Mouse (Mus musculus) liver, adult 2 months (tissue): Measurements from ENCODE around the gene Fbln7. TPM values are rescaled to one million over a fixed set of nuclear protein-coding genes. Genes with fewer than 3 reads are reported as not detected.
A peak's percentile ranks its signal among the peaks of the same experiment; 100 is the strongest.

Source experiments
- DNase-seq: peaks from one replicate; pipeline ENCODE4 v3.0.0-alpha.2; 2011; ENCODE audit warnings: low read depth, low spot score; ENCODE audit errors: extremely low read depth
- H3K27ac ChIP-seq: fragments of 200-500 bp; replicated peaks from 2 replicates; pipeline ENCODE4 v1.5.1; 2012; ENCODE audit warnings: low read depth, mild to moderate bottlenecking, control low read depth, inconsistent platforms, low read length; ENCODE audit not compliant: insufficient read depth
- H3K27me3 ChIP-seq: fragments of 200-500 bp; 2 replicates; pipeline ENCODE4 v1.6.1; 2012; ENCODE audit warnings: mild to moderate bottlenecking, moderate library complexity, low read length, inconsistent platforms; ENCODE audit not compliant: control insufficient read depth, insufficient read depth
- H3K36me3 ChIP-seq: fragments of 200-500 bp; 2 replicates; pipeline ENCODE4 v1.6.1; 2012; ENCODE audit warnings: low read length, inconsistent platforms; ENCODE audit not compliant: control insufficient read depth, insufficient read depth
- H3K4me1 ChIP-seq: fragments of 200-500 bp; 2 replicates; pipeline ENCODE4 v1.6.1; 2011; ENCODE audit warnings: low read length; ENCODE audit not compliant: control insufficient read depth, insufficient read depth
- H3K4me3 ChIP-seq: fragments of 200-500 bp; 2 replicates; pipeline ENCODE4 v1.5.1; 2011; ENCODE audit warnings: low read depth, mild to moderate bottlenecking, control low read depth, low read length, moderate library complexity; ENCODE audit not compliant: insufficient read depth
- H3K79me2 ChIP-seq: fragments of 200-500 bp; 2 replicates; pipeline ENCODE4 v1.6.1; 2012; ENCODE audit warnings: inconsistent platforms, mild to moderate bottlenecking, low read length, moderate library complexity; ENCODE audit not compliant: control insufficient read depth, insufficient read depth
- H3K9ac ChIP-seq: fragments of 200-500 bp; 2 replicates; pipeline ENCODE4 v1.6.1; 2012; ENCODE audit warnings: low read depth, mild to moderate bottlenecking, control low read depth, inconsistent platforms, low read length
- CTCF ChIP-seq: fragments of 200-500 bp; IDR thresholded peaks from 2 replicates; pipeline ENCODE4 v1.5.1; 2011; ENCODE audit warnings: low read depth, low read length, control low read depth
- POLR2A ChIP-seq: fragments of 200-500 bp; IDR thresholded peaks from 2 replicates; pipeline ENCODE4 v1.6.1; 2011; ENCODE audit warnings: low read length, control low read depth; ENCODE audit not compliant: insufficient read depth; ENCODE audit errors: extremely low read depth
- WGBS: fragments of 180-500 bp; shearing (Covaris S2); methylation state at CpG from one replicate; pipeline ENCODE4 v1.1.7; 2018; 5-methylcytosine and 5-hydroxymethylcytosine counted together
- polyA plus RNA-seq: library from polyadenylated mRNA; depleted of rRNA; stranded (reverse); fragments of >200 nt; gene quantifications from 2 replicates; pipeline ENCODE4 v1.2.3, GENCODE M21; 2012
- total RNA-seq: library from RNA; depleted of rRNA; stranded (reverse); fragments of >200 nt; gene quantifications from 2 replicates; pipeline ENCODE4 v1.2.3, GENCODE M21; 2014

Fbln7 gene
- total and polyA plus RNA-seq, 2 experiments: 0.22 to 0.28 TPM

- Histone ChIP-seq H3K27me3 (no peaks in the 10 kb centered on the region), H3K9ac (no peak overlapping the region), H3K4me1 (no peaks in the 10 kb centered on the region), H3K4me3 (no peak overlapping the region), H3K27ac (no peak overlapping the region), H3K79me2 (no peaks in the 10 kb centered on the region), H3K36me3 (no peaks in the 10 kb centered on the region)
- no peak for DNase-seq
- TF ChIP-seq POLR2A (no peak), CTCF (no peak)
- 95% methylated on average over 4 of the region's 4 CpGs for WGBS
Measured at GRCm38 (mm10) chr2:128890661-128891335, 28.0 kb downstream of the Fbln7 start.

GRCm38 (mm10) chr2:128892180-128892721 is 29.5 kb downstream of the Fbln7 start:
- H3K27me3 ChIP-seq: no peaks in the 10 kb centered on the region
- no peak overlapping the region for H3K9ac ChIP-seq
- DNase-seq: no peak
- H3K36me3 ChIP-seq: no peaks in the 10 kb centered on the region
- no peak for TF ChIP-seq POLR2A
- no peak for TF ChIP-seq CTCF
- no peaks in the 10 kb centered on the region for H3K79me2 ChIP-seq
- no peaks in the 10 kb centered on the region for H3K4me1 ChIP-seq
- WGBS: 7% methylated on average over 34 of the region's 37 CpGs
- no peak overlapping the region for H3K4me3 ChIP-seq
- H3K27ac ChIP-seq: no peak overlapping the region

GRCm38 (mm10) chr2:128902843-128903242 is 40.1 kb downstream of the Fbln7 start:
- Histone ChIP-seq H3K27me3 (no peaks in the 10 kb centered on the region), H3K4me3 (no peak overlapping the region), H3K79me2 (no peaks in the 10 kb centered on the region), H3K36me3 (no peaks in the 10 kb centered on the region), H3K9ac (no peak overlapping the region), H3K4me1 (no peaks in the 10 kb centered on the region), H3K27ac (no peak overlapping the region)
- TF ChIP-seq CTCF: no peak
- no peak for TF ChIP-seq POLR2A
- no peak for DNase-seq
- WGBS: 91% methylated on average over 6 of the region's 6 CpGs

- Histone ChIP-seq H3K79me2 (no peaks in the 10 kb centered on the region), H3K27ac (no peak overlapping the region), H3K36me3 (no peaks in the 10 kb centered on the region), H3K4me1 (no peaks in the 10 kb centered on the region), H3K9ac (no peak overlapping the region), H3K27me3 (no peaks in the 10 kb centered on the region), H3K4me3 (no peak overlapping the region)
- TF ChIP-seq CTCF (no peak), POLR2A (no peak)
- 70% methylated on average over 3 of the region's 3 CpGs for WGBS
- peak; percentile 23 for DNase-seq
Measured at GRCm38 (mm10) chr2:128903661-128904060, 40.9 kb downstream of the Fbln7 start.

- no peak overlapping the region for H3K27ac ChIP-seq
- no peak overlapping the region for H3K9ac ChIP-seq
- H3K4me1 ChIP-seq: no peaks in the 10 kb centered on the region
- no peaks in the 10 kb centered on the region for H3K79me2 ChIP-seq
- TF ChIP-seq CTCF: no peak
- no peak for TF ChIP-seq POLR2A
- no peaks in the 10 kb centered on the region for H3K27me3 ChIP-seq
- H3K4me3 ChIP-seq: no peak overlapping the region
- no peak for DNase-seq
- no peaks in the 10 kb centered on the region for H3K36me3 ChIP-seq
- WGBS: 81% methylated on average over 4 of the region's 4 CpGs
Measured at GRCm38 (mm10) chr2:128914978-128915377, 52.2 kb downstream of the Fbln7 start.

- Histone ChIP-seq H3K27ac (no peak overlapping the region), H3K36me3 (no peaks in the 10 kb centered on the region), H3K79me2 (no peaks in the 10 kb centered on the region), H3K4me1 (no peaks in the 10 kb centered on the region), H3K4me3 (no peak overlapping the region), H3K27me3 (no peaks in the 10 kb centered on the region), H3K9ac (no peak overlapping the region)
- no peak for DNase-seq
- WGBS: 89% methylated on average over 3 of the region's 3 CpGs
- TF ChIP-seq POLR2A (no peak), CTCF (no peak)
Measured at GRCm38 (mm10) chr2:128916528-128916927, 53.7 kb downstream of the Fbln7 start.
